Mouse (Mus musculus): ENCODE data around the gene 4933411K16Rik. TPM values are rescaled to one million over a fixed set of nuclear protein-coding genes. Genes with fewer than 3 reads are reported as not detected.

Gene 4933411K16Rik
- polyA plus RNA-seq, 1 experiment, result 0.30 TPM

GRCm38 (mm10) chr19:42050251-42050650 is 1.8 kb upstream of the 4933411K16Rik start:
- Histone ChIP-seq H3K79me2 (ENCODE audit: control insufficient read depth, insufficient read depth) (no peaks in the 10 kb centered on the region), H3K36me3 (ENCODE audit: control insufficient read depth, insufficient read depth) (no peaks in the 10 kb centered on the region), H3ac (ENCODE audit: control insufficient read depth, insufficient read length) (no peak overlapping the region), H3K4me3 (no peak overlapping the region), H3K27me3 (ENCODE audit: control insufficient read depth, insufficient read depth, insufficient read length) (no peaks in the 10 kb centered on the region), H3K4me2 (ENCODE audit: low read depth) (no peak overlapping the region)
- no peak for TF ChIP-seq MYOG (IDR thresholded peaks at IDR 0.05; ENCODE audit: control insufficient read depth in 1 of 3, insufficient read depth in 1 of 3, insufficient read length in 2 of 3, low read depth in 2 of 3)
- no peak for TF ChIP-seq REST (IDR thresholded peaks at IDR 0.05; ENCODE audit: insufficient read depth, insufficient read length)
- TF ChIP-seq MYOD1 (IDR thresholded peaks at IDR 0.05; ENCODE audit: control insufficient read depth in 1 of 3, insufficient read length in 2 of 3, low read depth in 2 of 3), result no peak
- no peak for TF ChIP-seq E2F4 (IDR thresholded peaks at IDR 0.05; ENCODE audit: insufficient read depth)
- no peak for TF ChIP-seq MAX (IDR thresholded peaks at IDR 0.05; ENCODE audit: low read depth)

- H3K27me3 ChIP-seq (ENCODE audit: control insufficient read depth, insufficient read depth, insufficient read length), result no peaks in the 10 kb centered on the region
- H3K4me3 ChIP-seq, result no peak overlapping the region
- H3ac ChIP-seq (ENCODE audit: control insufficient read depth, insufficient read length), result no peak overlapping the region
- no peak overlapping the region for H3K4me2 ChIP-seq (ENCODE audit: low read depth)
- H3K36me3 ChIP-seq (ENCODE audit: control insufficient read depth, insufficient read depth), result no peaks in the 10 kb centered on the region
- TF ChIP-seq CEBPB (IDR thresholded peaks at IDR 0.05; ENCODE audit: insufficient read depth, poor library complexity, severe bottlenecking) (no peak), MYOG (IDR thresholded peaks at IDR 0.05; ENCODE audit: control insufficient read depth in 1 of 3, insufficient read depth in 1 of 3, insufficient read length in 2 of 3, low read depth in 2 of 3) (no peak), TCF3 (IDR thresholded peaks at IDR 0.05; ENCODE audit: insufficient read length, low read depth) (no peak), SRF (IDR thresholded peaks at IDR 0.05; ENCODE audit: control insufficient read depth, insufficient read length, low read depth) (no peak), USF1 (IDR thresholded peaks at IDR 0.05; ENCODE audit: low read depth) (no peak), POLR2AphosphoS2 (IDR thresholded peaks at IDR 0.05; ENCODE audit: insufficient read length, low read depth) (no peak), TCF12 (IDR thresholded peaks at IDR 0.05; ENCODE audit: insufficient read depth, poor library complexity, severe bottlenecking) (no peak), MYOD1 (IDR thresholded peaks at IDR 0.05; ENCODE audit: control insufficient read depth in 1 of 3, insufficient read length in 2 of 3, low read depth in 2 of 3) (no peak), POLR2A (IDR thresholded peaks at IDR 0.05; ENCODE audit: insufficient read length, low read depth) (no peak), MAX (IDR thresholded peaks at IDR 0.05; ENCODE audit: low read depth) (no peak), E2F4 (IDR thresholded peaks at IDR 0.05; ENCODE audit: insufficient read depth) (no peak), REST (IDR thresholded peaks at IDR 0.05; ENCODE audit: insufficient read depth, insufficient read length) (no peak)
- no peaks in the 10 kb centered on the region for H3K79me2 ChIP-seq (ENCODE audit: control insufficient read depth, insufficient read depth)
Measured at GRCm38 (mm10) chr19:42051351-42051750, 697 bp upstream of the 4933411K16Rik start.

- H3K4me3 ChIP-seq, result no peak overlapping the region
- no peaks in the 10 kb centered on the region for H3K79me2 ChIP-seq (ENCODE audit: control insufficient read depth, insufficient read depth)
- H3K27me3 ChIP-seq (ENCODE audit: control insufficient read depth, insufficient read depth, insufficient read length), result no peaks in the 10 kb centered on the region
- no peak overlapping the region for H3K4me2 ChIP-seq (ENCODE audit: low read depth)
- H3K36me3 ChIP-seq (ENCODE audit: control insufficient read depth, insufficient read depth), result no peaks in the 10 kb centered on the region
- no peak overlapping the region for H3ac ChIP-seq (ENCODE audit: control insufficient read depth, insufficient read length)
- TF ChIP-seq POLR2AphosphoS2 (IDR thresholded peaks at IDR 0.05; ENCODE audit: insufficient read length, low read depth) (no peak), MAX (IDR thresholded peaks at IDR 0.05; ENCODE audit: low read depth) (no peak), MYOG (IDR thresholded peaks at IDR 0.05; ENCODE audit: control insufficient read depth in 1 of 3, insufficient read depth in 1 of 3, insufficient read length in 2 of 3, low read depth in 2 of 3) (no peak), REST (IDR thresholded peaks at IDR 0.05; ENCODE audit: insufficient read depth, insufficient read length) (no peak), MYOD1 (IDR thresholded peaks at IDR 0.05; ENCODE audit: control insufficient read depth in 1 of 3, insufficient read length in 2 of 3, low read depth in 2 of 3) (no peak), USF1 (IDR thresholded peaks at IDR 0.05; ENCODE audit: low read depth) (no peak), SRF (IDR thresholded peaks at IDR 0.05; ENCODE audit: control insufficient read depth, insufficient read length, low read depth) (no peak), E2F4 (IDR thresholded peaks at IDR 0.05; ENCODE audit: insufficient read depth) (no peak), CEBPB (IDR thresholded peaks at IDR 0.05; ENCODE audit: insufficient read depth, poor library complexity, severe bottlenecking) (no peak), TCF12 (IDR thresholded peaks at IDR 0.05; ENCODE audit: insufficient read depth, poor library complexity, severe bottlenecking) (no peak), POLR2A (IDR thresholded peaks at IDR 0.05; ENCODE audit: insufficient read length, low read depth) (no peak), TCF3 (IDR thresholded peaks at IDR 0.05; ENCODE audit: insufficient read length, low read depth) (no peak)
Measured at GRCm38 (mm10) chr19:42054255-42054654, 2.2 kb downstream of the 4933411K16Rik start.

- no peak for TF ChIP-seq POLR2A (IDR thresholded peaks at IDR 0.05; ENCODE audit: insufficient read length, low read depth)
- TF ChIP-seq MAX (IDR thresholded peaks at IDR 0.05; ENCODE audit: low read depth), result no peak
- no peak for TF ChIP-seq TCF3 (IDR thresholded peaks at IDR 0.05; ENCODE audit: insufficient read length, low read depth)
- TF ChIP-seq REST (IDR thresholded peaks at IDR 0.05; ENCODE audit: insufficient read depth, insufficient read length), result no peak
- no peak for TF ChIP-seq USF1 (IDR thresholded peaks at IDR 0.05; ENCODE audit: low read depth)
- TF ChIP-seq POLR2AphosphoS2 (IDR thresholded peaks at IDR 0.05; ENCODE audit: insufficient read length, low read depth), result no peak
- TF ChIP-seq MYOG (IDR thresholded peaks at IDR 0.05; ENCODE audit: control insufficient read depth in 1 of 3, insufficient read depth in 1 of 3, insufficient read length in 2 of 3, low read depth in 2 of 3), result no peak
- TF ChIP-seq TCF12 (IDR thresholded peaks at IDR 0.05; ENCODE audit: insufficient read depth, poor library complexity, severe bottlenecking), result no peak
- no peak for TF ChIP-seq E2F4 (IDR thresholded peaks at IDR 0.05; ENCODE audit: insufficient read depth)
- Histone ChIP-seq H3K4me3 (no peak overlapping the region), H3ac (ENCODE audit: control insufficient read depth, insufficient read length) (no peak overlapping the region), H3K4me2 (ENCODE audit: low read depth) (no peak overlapping the region), H3K27me3 (ENCODE audit: control insufficient read depth, insufficient read depth, insufficient read length) (peaks cover 7% of the 10 kb centered on the region), H3K36me3 (ENCODE audit: control insufficient read depth, insufficient read depth) (no peaks in the 10 kb centered on the region), H3K79me2 (ENCODE audit: control insufficient read depth, insufficient read depth) (no peaks in the 10 kb centered on the region)
Measured at GRCm38 (mm10) chr19:42055881-42056280, 3.8 kb downstream of the 4933411K16Rik start.

All from myocyte (in vitro differentiated cells).